Mouse (Mus musculus): ENCODE data around the gene 4933405O20Rik.

- TF ChIP-seq CTCF (IDR thresholded peaks at IDR 0.05; ENCODE audit: low read depth) (no peak), EP300 (optimal IDR thresholded peaks at IDR 0.05) (no peak)
Observed at GRCm38 (mm10) chr7:50588642-50589424, 10.2 kb upstream of the 4933405O20Rik start.

All from stomach, postnatal 0 days (tissue).